Mouse (Mus musculus) midbrain, embryonic 15.5 days (tissue): ENCODE measurements at regions not wholly inside any gene's neighbourhood (a gene's known extent, or its start where the extent isn't known, plus 50 kb on each side); places are given as distances from the start of the nearest gene placed in this dataset.

Experiments used
- ATAC-seq: fragments of 200-750 bp; cut with Nextera tagmentation; replicated peaks from 2 replicates; pipeline ENCODE4 v1.8.0; 2017; ENCODE audit warnings: moderate TSS enrichment
- H3K27ac ChIP-seq: fragments of 300-500 bp; sonication (generic); 2 replicates; pipeline ENCODE4 v1.5.1; 2015; ENCODE audit warnings: mild to moderate bottlenecking, inconsistent platforms
- H3K27me3 ChIP-seq: fragments of 300-500 bp; sonication (generic); replicated peaks from 2 replicates; pipeline ENCODE4 v1.6.1; 2015; ENCODE audit warnings: inconsistent platforms
- H3K36me3 ChIP-seq: fragments of 300-500 bp; sonication (generic); replicated peaks from 2 replicates; pipeline ENCODE4 v1.6.1; 2015; ENCODE audit warnings: inconsistent platforms
- H3K4me1 ChIP-seq: fragments of 300-500 bp; sonication (generic); 2 replicates; pipeline ENCODE4 v1.6.1; 2015; ENCODE audit warnings: inconsistent platforms
- H3K4me2 ChIP-seq: fragments of 300-500 bp; sonication (generic); 2 replicates; pipeline ENCODE4 v1.6.1; 2015; ENCODE audit warnings: inconsistent platforms, mild to moderate bottlenecking, moderate library complexity
- H3K4me3 ChIP-seq: fragments of 300-500 bp; sonication (generic); 2 replicates; pipeline ENCODE4 v1.5.1; 2015; ENCODE audit warnings: mild to moderate bottlenecking, inconsistent platforms
- H3K9ac ChIP-seq: fragments of 300-500 bp; sonication (generic); 2 replicates; pipeline ENCODE4 v1.6.1; 2015; ENCODE audit warnings: mild to moderate bottlenecking, inconsistent platforms
- H3K9me3 ChIP-seq: fragments of 300-500 bp; sonication (generic); 2 replicates; pipeline ENCODE4 v1.6.1; 2016; ENCODE audit warnings: inconsistent platforms
- WGBS: fragments of 180-500 bp; shearing (Covaris S2); methylation state at CpG from one replicate; pipeline ENCODE4 v1.1.7; 2015; ENCODE audit warnings: mixed read lengths; 5-methylcytosine and 5-hydroxymethylcytosine counted together

DNA sequence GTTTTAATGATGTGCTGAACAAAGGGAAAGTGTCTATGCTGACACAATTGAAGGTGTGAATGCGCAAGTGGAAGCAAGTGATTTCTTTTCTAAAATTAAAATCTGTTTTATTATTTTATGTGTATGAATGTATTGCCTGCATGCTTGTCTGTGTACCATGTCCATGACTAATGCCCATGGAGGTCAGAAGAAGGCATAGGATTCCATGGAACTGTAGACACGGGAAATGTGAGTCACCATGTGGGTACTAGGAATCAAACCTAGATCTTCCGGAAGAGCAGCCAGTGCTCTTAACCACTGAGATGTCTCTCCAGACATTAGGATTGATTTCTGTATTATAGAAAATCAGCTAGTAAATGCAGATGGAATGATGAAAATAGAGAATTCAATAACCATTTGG, 134.9 kb upstream of the Pgrmc2 start:
- no peaks in the 10 kb centered on the region for H3K36me3 ChIP-seq
- no peak overlapping the region for H3K4me3 ChIP-seq
- H3K9me3 ChIP-seq, result no peaks in the 10 kb centered on the region
- no peak overlapping the region for H3K27ac ChIP-seq
- H3K27me3 ChIP-seq, result no peaks in the 10 kb centered on the region
- no peak overlapping the region for H3K4me2 ChIP-seq
- no peak overlapping the region for H3K9ac ChIP-seq
- no peak for ATAC-seq
- WGBS, result 95% methylated on average over 3 of the region's 3 CpGs
- no peaks in the 10 kb centered on the region for H3K4me1 ChIP-seq

DNA sequence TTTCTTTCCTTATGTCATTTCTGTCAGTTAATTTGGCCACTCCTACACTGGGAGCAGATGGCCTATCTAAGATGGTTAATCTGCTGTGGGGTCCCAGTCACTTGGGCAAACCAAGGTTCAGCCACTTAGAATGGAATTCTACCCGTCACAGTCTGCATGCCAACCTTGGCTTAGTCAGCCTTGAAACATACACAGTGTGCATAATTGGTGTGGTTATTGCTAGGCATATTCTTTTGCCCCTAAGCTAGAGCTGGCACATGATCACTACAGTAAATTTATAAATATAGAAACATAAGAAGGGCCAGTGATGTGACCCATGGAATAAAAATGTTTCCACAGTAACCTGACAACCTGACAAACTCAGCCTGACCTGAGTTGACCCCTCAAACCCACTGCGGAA, 130.7 kb upstream of the Pgrmc2 start:
- H3K9me3 ChIP-seq, result no peaks in the 10 kb centered on the region
- ATAC-seq, result no peak
- no peak overlapping the region for H3K27ac ChIP-seq
- 86% methylated on average over 2 of the region's 2 CpGs for WGBS
- no peak overlapping the region for H3K4me2 ChIP-seq
- H3K9ac ChIP-seq, result no peak overlapping the region
- no peaks in the 10 kb centered on the region for H3K27me3 ChIP-seq
- no peak overlapping the region for H3K4me3 ChIP-seq
- H3K36me3 ChIP-seq, result no peaks in the 10 kb centered on the region
- no peaks in the 10 kb centered on the region for H3K4me1 ChIP-seq

DNA sequence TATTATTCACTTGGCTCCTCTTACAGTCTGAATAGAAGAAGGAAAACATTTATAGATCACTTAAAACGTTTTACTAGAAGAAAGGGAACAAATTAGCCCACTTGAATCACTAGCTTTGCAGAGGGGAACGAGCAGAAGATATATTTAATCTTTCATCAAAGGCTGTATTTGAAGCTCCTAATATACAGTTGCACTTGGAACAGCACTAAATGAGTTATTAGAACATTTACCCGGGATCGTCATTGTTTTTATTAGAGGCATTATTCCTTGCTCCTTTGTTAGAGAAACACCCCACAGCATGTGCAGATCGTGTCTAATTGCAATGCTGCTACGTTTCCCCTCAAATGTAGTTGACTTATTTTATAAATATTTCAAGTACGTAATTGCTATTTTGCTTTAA, 127.5 kb upstream of the Pgrmc2 start:
- H3K27ac ChIP-seq, result no peak overlapping the region
- H3K4me3 ChIP-seq, result no peak overlapping the region
- H3K36me3 ChIP-seq, result no peaks in the 10 kb centered on the region
- ATAC-seq, result no peak
- no peak overlapping the region for H3K4me2 ChIP-seq
- no peaks in the 10 kb centered on the region for H3K27me3 ChIP-seq
- WGBS, result 72% methylated on average over 7 of the region's 7 CpGs
- H3K9me3 ChIP-seq, result no peaks in the 10 kb centered on the region
- no peak overlapping the region for H3K9ac ChIP-seq
- H3K4me1 ChIP-seq, result no peaks in the 10 kb centered on the region

DNA sequence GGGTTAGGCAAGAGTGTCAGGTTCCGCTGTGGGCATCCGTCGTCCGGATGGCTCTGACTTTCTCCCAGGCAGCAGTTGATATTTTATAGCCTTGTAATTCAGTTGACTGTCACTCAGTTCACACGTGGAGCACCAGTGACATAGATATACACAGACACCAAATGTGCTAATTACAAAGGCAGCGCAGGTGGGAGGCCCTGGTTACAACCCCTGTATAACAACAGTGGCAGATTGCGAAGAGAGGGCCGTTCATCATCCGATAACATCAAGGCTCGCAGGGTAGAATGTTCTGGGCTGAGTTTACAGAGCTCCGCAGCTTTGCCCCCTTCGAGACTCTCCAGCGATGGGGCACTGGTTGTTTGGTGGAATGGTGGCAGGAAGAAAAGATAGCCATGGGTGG, 120.0 kb upstream of the Pgrmc2 start:
- no peak overlapping the region for H3K9ac ChIP-seq
- H3K9me3 ChIP-seq, result no peaks in the 10 kb centered on the region
- H3K27ac ChIP-seq, result no peak overlapping the region
- H3K4me2 ChIP-seq, result no peak overlapping the region
- H3K36me3 ChIP-seq, result no peaks in the 10 kb centered on the region
- no peaks in the 10 kb centered on the region for H3K27me3 ChIP-seq
- 83% methylated on average over 13 of the region's 13 CpGs for WGBS
- no peak for ATAC-seq
- no peaks in the 10 kb centered on the region; the same call in 1 of the 2 replicates for H3K4me1 ChIP-seq
- no peak overlapping the region for H3K4me3 ChIP-seq

DNA sequence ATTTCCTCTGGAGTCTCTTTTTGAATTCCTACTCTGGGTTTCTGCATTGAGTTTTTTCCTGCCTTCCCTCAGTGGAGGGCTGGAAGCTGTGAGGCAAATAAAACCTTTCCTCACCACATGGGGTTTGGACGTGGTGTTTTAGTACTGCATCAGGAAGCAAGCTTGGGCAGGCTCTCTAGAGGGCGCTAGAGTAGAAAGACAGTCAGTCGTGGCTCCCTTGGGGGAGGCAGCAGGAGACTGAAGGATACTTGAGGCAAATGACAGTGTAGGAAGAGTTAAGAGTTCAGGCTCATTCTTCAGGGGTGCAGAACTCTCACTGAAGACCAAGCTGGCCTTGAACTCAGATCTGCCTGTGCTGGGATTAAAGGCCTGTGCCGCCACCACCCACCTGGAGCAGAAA, 118.9 kb upstream of the Pgrmc2 start:
- 37% methylated on average over 4 of the region's 4 CpGs for WGBS
- Histone ChIP-seq H3K4me3 (no peak overlapping the region), H3K4me2 (no peak overlapping the region), H3K9me3 (no peaks in the 10 kb centered on the region), H3K4me1 (no peaks in the 10 kb centered on the region; the same call in 1 of the 2 replicates), H3K9ac (no peak overlapping the region), H3K36me3 (no peaks in the 10 kb centered on the region), H3K27me3 (no peaks in the 10 kb centered on the region), H3K27ac (no peak overlapping the region)
- no peak for ATAC-seq

DNA sequence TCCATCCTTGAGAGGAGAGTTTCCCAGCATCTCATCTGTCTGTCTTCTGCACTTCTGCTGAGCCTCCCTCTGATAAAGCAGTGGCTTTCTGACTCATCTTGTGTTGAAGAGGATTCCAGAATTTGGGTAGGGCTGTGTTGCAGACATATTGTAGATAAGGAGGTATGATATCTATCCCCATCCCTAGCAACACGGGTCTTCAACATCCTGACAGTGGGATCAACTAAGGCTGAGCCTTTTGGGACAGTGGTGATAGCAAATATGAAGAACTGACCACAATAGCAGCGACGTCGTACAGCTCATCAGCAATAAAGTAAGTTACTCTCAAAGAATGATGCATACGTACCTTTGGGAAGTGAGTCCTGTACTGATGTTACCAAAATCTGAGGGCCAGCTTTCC, 117.2 kb upstream of the Pgrmc2 start:
- WGBS, result 88% methylated on average over 5 of the region's 5 CpGs
- Histone ChIP-seq H3K4me1 (peaks cover 2% of the 10 kb centered on the region; the same call in 1 of the 2 replicates), H3K27ac (no peak overlapping the region)

DNA sequence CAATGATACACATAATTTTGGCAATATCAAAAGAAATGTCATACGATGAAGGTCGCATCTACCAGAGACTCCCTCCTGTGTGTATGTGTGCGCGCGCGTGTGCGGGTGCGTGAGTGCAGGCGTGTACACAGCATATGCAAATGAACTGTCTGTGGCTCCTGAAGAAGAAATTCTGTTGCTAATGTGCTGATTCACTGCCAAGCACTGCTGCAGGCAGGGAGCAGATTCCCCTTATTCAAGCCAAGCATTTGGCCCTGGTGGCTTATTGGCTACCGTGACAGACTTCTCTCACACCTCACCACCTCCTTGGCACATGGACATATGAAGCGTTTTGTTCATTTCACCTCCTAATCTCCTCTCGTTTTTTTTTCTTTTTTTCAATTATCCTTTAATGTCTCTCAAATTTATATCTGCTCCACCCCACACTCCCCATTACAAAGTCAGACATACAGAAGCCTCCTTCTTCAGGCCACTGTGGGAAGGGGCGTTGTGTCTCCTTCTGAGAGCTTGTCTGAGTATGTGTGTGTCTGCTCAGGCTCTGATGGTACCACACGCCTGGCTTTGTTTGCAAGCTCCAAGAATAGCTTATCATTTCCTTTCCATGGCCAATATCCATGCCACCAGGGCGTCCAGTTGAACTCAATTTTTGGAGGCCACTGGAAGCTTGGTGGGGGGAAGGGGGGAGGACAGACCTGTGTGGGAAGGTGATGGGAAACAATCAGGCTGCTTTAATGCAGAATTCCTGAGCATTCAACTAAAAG, 115.5 kb upstream of the Pgrmc2 start:
- H3K4me1 ChIP-seq, result peaks cover 2% of the 10 kb centered on the region; the same call in 1 of the 2 replicates
- no peak overlapping the region for H3K9ac ChIP-seq
- H3K4me3 ChIP-seq, result no peak overlapping the region
- 74% methylated on average over 15 of the region's 15 CpGs for WGBS
- H3K36me3 ChIP-seq, result no peaks in the 10 kb centered on the region
- no peaks in the 10 kb centered on the region for H3K27me3 ChIP-seq
- no peak overlapping the region for H3K27ac ChIP-seq
- ATAC-seq, result 0 out of 2 replicates have a peak, but pooled peaks have one; percentile 57
- H3K9me3 ChIP-seq, result no peaks in the 10 kb centered on the region
- no peak overlapping the region for H3K4me2 ChIP-seq

More for the DNA sequence above, 117.2 kb upstream of the Pgrmc2 start:
- Histone ChIP-seq H3K36me3 (no peaks in the 10 kb centered on the region), H3K9me3 (no peaks in the 10 kb centered on the region), H3K4me2 (no peak overlapping the region), H3K4me3 (no peak overlapping the region), H3K27me3 (no peaks in the 10 kb centered on the region), H3K9ac (no peak overlapping the region)
- ATAC-seq, result no peak

DNA sequence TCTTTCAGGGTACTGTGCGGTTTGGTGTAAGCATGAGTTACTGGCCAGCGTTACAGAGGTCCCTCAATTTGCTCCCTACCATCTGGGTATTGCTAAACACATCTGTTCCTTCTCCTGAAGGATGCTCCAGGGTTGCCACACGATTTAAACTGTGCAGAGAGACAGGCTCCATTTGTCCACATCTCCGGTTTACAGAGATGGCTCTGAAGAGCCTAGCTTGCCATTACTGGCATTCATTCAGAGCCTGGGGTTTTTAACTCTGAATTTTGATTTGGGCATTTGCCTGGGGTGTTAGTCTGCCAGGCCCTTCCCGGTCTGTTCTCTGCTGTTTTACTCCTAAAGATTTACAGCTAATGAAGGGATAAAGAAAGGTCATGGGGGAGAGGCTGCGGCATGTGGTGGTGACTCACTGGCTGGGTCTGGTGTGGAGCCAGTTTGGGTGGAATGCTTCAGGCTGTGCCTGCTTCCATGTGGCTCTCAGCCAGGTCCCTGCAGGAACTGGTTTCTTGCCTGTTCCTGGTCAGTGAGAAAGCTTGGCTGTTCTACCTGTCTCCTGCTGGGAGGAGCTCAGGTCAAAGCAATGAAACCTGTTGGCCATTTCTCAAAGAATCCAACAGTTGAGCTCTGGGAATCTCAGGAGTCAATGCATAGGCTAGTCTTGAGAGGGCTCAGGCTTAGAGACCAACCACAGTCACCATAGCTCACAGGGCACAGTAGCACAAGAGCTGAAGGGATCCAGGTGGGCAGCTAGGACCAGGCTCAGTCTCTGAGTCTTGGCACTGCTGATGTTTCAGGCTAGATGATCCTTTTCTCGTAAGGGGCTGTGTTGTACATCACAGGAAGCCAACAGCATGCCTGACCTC, 112.5 kb upstream of the Pgrmc2 start:
- Histone ChIP-seq H3K27me3 (no peaks in the 10 kb centered on the region), H3K4me3 (no peak overlapping the region), H3K27ac (no peak overlapping the region), H3K9ac (no peak overlapping the region), H3K36me3 (no peaks in the 10 kb centered on the region), H3K4me1 (peaks cover 2% of the 10 kb centered on the region; the same call in 1 of the 2 replicates), H3K4me2 (no peak overlapping the region), H3K9me3 (no peaks in the 10 kb centered on the region)
- 55% methylated on average over 7 of the region's 7 CpGs for WGBS
- peak; percentile 60 for ATAC-seq

DNA sequence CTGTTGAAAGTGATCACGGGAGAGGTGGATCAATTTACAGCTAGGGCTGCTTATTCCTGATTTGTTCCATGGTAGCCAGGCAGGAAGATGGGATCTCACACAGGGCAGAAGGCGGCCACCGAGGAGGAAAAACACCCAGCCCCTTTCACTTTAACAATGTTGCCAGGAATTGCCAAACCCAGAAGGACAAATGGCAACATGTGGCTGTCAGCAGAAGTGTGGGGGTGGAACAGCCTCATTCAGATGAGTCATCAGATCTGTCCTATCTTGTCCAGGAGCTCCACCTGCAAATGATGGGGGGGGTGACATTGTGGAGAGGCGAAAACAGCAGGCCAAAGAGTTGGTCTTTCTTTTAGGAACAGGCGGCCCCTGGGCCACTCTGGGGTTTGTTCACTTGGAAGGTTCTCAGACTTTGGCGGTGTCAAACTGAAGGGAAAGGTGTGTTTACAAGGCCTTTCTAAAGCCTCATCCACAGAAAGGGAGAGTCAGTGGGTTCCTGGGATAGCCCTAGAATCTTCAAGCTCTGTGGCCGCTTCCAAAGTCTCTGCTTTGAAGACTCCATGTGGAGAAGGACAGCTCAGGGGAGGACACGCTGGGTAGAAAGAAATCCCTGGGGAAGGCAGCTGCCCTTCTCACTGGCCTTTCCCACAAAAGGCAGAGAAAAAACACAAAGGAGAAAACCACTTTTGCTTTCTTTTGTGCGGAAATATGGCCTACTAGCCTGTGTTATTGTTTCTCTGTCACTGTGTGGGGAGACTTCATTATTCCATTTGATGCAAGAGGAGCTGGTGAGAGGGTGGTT, 111.7 kb upstream of the Pgrmc2 start:
- Histone ChIP-seq H3K4me1 (peaks cover 2% of the 10 kb centered on the region; the same call in 1 of the 2 replicates), H3K9me3 (no peaks in the 10 kb centered on the region), H3K4me3 (no peak overlapping the region), H3K4me2 (no peak overlapping the region), H3K27ac (no peak overlapping the region), H3K27me3 (no peaks in the 10 kb centered on the region), H3K9ac (no peak overlapping the region), H3K36me3 (no peaks in the 10 kb centered on the region)
- no peak for ATAC-seq
- WGBS, result 72% methylated on average over 9 of the region's 9 CpGs

DNA sequence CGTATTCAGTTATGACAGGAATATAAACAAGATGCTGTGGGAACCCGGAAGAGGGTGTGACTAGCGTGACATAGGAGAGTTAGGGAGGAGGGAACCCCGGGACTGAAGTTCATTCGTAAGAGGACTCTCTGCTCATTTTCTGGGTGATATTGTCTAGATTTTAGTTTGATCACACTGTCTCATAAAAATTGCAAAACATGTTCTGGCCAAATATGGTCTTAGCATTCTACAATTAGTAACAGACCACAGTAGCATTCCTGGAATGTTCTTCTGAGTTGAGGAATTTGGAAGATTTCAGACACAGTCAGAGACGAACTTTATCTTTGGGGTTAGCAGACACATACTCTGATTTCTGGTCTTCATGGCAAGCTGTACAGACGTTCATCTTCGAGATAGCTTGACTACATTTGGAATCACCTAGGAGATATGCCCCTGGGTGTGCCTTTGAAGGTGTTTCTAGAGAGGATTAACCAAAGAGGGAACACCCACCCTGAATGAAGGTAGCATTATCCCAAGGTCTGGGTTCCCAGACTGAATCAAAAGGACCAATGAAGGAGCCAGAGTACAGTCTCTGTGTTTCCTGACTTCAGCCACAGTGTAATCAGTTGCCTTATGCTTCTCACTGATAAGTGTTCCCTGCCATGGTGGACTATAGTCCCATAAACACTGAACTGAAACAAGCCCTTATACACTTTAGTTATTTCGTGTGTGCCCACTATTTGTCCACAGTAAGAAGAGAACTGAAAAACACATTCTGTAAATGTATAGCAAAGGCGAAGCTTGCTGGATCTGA, 102.7 kb upstream of the Pgrmc2 start:
- 87% methylated on average over 10 of the region's 10 CpGs for WGBS

DNA sequence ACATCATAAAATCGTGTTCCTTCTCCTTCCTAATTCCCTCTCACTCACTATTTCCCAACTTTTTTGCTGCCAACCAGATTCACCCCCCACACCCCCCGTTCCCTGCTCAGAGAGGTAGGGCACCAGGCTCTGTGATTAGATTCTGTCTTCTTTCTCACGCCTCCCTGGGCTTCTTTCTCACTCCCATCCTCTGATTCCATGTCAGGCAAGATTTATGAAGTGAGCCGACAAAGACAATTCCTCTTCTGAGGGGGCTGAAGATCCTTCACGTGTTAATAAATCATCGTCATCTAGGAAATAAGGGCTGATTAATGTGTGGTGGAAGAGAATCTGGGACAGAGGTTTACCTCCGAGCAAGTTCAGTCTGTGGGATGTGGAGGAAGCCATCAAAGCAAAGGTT, 101.5 kb upstream of the Pgrmc2 start:
- WGBS, result 84% methylated on average over 7 of the region's 7 CpGs
- Histone ChIP-seq H3K4me3 (no peak overlapping the region), H3K27ac (no peak overlapping the region)

More for the DNA sequence above, 102.7 kb upstream of the Pgrmc2 start:
- H3K4me1 ChIP-seq, result peaks cover 3% of the 10 kb centered on the region
- no peak overlapping the region for H3K4me3 ChIP-seq
- no peak for ATAC-seq
- H3K9ac ChIP-seq, result no peak overlapping the region
- no peaks in the 10 kb centered on the region for H3K27me3 ChIP-seq
- H3K9me3 ChIP-seq, result no peaks in the 10 kb centered on the region
- H3K36me3 ChIP-seq, result no peaks in the 10 kb centered on the region
- no peak overlapping the region for H3K27ac ChIP-seq
- H3K4me2 ChIP-seq, result no peak overlapping the region

More for the DNA sequence above, 101.5 kb upstream of the Pgrmc2 start:
- Histone ChIP-seq H3K9me3 (no peaks in the 10 kb centered on the region), H3K9ac (no peak overlapping the region), H3K4me1 (peaks cover 3% of the 10 kb centered on the region), H3K4me2 (no peak overlapping the region), H3K36me3 (no peaks in the 10 kb centered on the region), H3K27me3 (no peaks in the 10 kb centered on the region)
- no peak for ATAC-seq
